Mouse (Mus musculus): ENCODE results near the gene Cds1. TPM values are rescaled to one million over a fixed set of nuclear protein-coding genes. Genes with fewer than 3 reads are reported as not detected.

The Cds1 gene
- total and polyA plus RNA-seq, 3 experiments = 3.2 to 20.9 (median 17.3) TPM

DNA sequence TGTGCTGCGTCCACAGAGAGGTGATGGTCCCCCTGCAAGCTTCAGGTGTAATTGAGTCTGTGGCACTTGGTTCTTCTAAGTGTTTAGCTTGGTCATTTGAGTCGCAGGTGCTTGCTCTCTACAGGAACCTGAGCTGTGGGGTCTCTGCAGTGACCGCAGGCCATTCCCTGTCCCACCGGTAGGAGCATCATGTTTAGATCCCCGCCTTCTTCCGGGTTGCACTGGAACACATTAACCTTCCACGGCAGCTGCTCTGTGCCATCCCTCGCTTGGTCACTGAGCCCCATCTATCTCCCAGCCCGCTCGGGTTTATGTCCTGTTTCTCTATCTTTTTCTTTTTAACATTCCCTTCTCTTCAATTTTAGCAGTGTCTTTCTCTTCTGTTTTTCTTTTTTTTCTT is 54.3 kb downstream of the Cds1 start:
- no peaks in the 10 kb centered on the region for H3K36me3 ChIP-seq (ENCODE audit: control insufficient read depth, insufficient read depth, low read length)
- H3K4me3 ChIP-seq = no peak overlapping the region
- no peaks in the 10 kb centered on the region for H3K79me2 ChIP-seq (replicated peaks; ENCODE audit: control insufficient read depth, insufficient read depth, low read length)
- TF ChIP-seq CTCF (IDR thresholded peaks at IDR 0.05) = no peak
- TF ChIP-seq EP300 (IDR thresholded peaks at IDR 0.05; ENCODE audit: insufficient read depth, low read depth, low read length) = no peak
- no peak for TF ChIP-seq POLR2A (IDR thresholded peaks at IDR 0.05; ENCODE audit: insufficient read depth, low read depth, low read length)
- H3K27ac ChIP-seq = no peak overlapping the region
- H3K9ac ChIP-seq (ENCODE audit: low read depth, low read length) = no peak overlapping the region
- intact Hi-C loops (cut with DNase I) = no loop called here
- H3K4me1 ChIP-seq (ENCODE audit: control insufficient read depth, insufficient read depth, low read length) = no peaks in the 10 kb centered on the region
- H3K27me3 ChIP-seq (ENCODE audit: control insufficient read depth, insufficient read depth, low read length) = no peaks in the 10 kb centered on the region
- WGBS = 62% methylated on average over 10 of the region's 10 CpGs
- no peak for DNase-seq

DNA sequence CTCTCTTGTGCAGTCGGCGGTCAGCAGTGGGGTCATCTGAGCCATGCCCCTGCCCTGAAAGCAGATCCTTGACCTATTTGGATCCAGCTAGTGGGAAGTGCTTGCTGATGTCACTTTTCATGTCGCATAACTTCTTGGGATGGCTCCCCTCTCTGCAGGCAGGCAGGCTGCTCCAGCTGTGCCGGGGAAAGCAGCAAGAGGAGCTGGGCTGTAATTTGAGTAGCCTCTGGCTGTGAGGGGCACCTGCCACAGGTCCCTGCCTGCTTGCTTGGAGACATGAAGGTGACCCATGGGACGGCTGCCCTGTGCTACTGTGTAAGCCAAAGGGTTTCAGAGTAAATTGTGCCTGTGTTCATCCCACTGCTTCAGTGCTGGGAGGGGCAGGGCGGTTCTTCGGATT is 54.9 kb downstream of the Cds1 start:
- Histone ChIP-seq H3K27me3 (ENCODE audit: control insufficient read depth, insufficient read depth, low read length) (no peaks in the 10 kb centered on the region), H3K9ac (ENCODE audit: low read depth, low read length) (no peak overlapping the region), H3K4me1 (ENCODE audit: control insufficient read depth, insufficient read depth, low read length) (no peaks in the 10 kb centered on the region), H3K27ac (no peak overlapping the region), H3K36me3 (ENCODE audit: control insufficient read depth, insufficient read depth, low read length) (no peaks in the 10 kb centered on the region), H3K79me2 (replicated peaks; ENCODE audit: control insufficient read depth, insufficient read depth, low read length) (no peaks in the 10 kb centered on the region), H3K4me3 (no peak overlapping the region)
- intact Hi-C loops (cut with DNase I) = no loop called here
- WGBS = 45% methylated on average over 7 of the region's 7 CpGs
- DNase-seq = peak in 1 of 2 experiments; percentile 12
- TF ChIP-seq EP300 (IDR thresholded peaks at IDR 0.05; ENCODE audit: insufficient read depth, low read depth, low read length) = no peak
- no peak for TF ChIP-seq CTCF (IDR thresholded peaks at IDR 0.05)
- TF ChIP-seq POLR2A (IDR thresholded peaks at IDR 0.05; ENCODE audit: insufficient read depth, low read depth, low read length) = no peak

DNA sequence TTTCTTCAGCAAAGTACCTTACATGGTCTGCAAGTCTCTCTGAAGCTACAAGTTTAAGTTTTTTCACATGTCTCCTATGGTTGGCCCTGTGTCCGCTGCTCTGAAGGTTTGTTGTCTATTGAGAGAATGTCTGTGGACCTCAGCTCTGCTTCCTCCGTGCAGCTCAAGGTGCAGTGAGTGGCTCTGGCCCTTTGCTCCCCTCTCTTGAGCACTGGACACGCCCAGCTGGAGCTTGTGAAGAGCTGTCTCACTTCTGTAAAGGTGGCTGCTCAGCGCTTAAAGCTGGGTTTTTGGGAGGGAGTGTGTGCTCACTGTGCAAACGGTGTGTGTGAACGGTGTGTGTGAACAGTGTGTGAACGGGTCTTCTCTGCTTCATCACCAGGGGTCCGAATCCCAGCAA is 56.1 kb downstream of the Cds1 start:
- TF ChIP-seq EP300 (IDR thresholded peaks at IDR 0.05; ENCODE audit: insufficient read depth, low read depth, low read length) (no peak), POLR2A (IDR thresholded peaks at IDR 0.05; ENCODE audit: insufficient read depth, low read depth, low read length) (no peak), CTCF (IDR thresholded peaks at IDR 0.05) (no peak)
- DNase-seq = no peak
- H3K9ac ChIP-seq (ENCODE audit: low read depth, low read length) = no peak overlapping the region
- WGBS = 79% methylated on average over 8 of the region's 8 CpGs
- H3K27ac ChIP-seq = no peak overlapping the region
- intact Hi-C loops (cut with DNase I) = no loop called here
- H3K4me3 ChIP-seq = no peak overlapping the region
- no peaks in the 10 kb centered on the region for H3K27me3 ChIP-seq (ENCODE audit: control insufficient read depth, insufficient read depth, low read length)
- no peaks in the 10 kb centered on the region for H3K79me2 ChIP-seq (replicated peaks; ENCODE audit: control insufficient read depth, insufficient read depth, low read length)
- H3K4me1 ChIP-seq (ENCODE audit: control insufficient read depth, insufficient read depth, low read length) = no peaks in the 10 kb centered on the region
- no peaks in the 10 kb centered on the region for H3K36me3 ChIP-seq (ENCODE audit: control insufficient read depth, insufficient read depth, low read length)

DNA sequence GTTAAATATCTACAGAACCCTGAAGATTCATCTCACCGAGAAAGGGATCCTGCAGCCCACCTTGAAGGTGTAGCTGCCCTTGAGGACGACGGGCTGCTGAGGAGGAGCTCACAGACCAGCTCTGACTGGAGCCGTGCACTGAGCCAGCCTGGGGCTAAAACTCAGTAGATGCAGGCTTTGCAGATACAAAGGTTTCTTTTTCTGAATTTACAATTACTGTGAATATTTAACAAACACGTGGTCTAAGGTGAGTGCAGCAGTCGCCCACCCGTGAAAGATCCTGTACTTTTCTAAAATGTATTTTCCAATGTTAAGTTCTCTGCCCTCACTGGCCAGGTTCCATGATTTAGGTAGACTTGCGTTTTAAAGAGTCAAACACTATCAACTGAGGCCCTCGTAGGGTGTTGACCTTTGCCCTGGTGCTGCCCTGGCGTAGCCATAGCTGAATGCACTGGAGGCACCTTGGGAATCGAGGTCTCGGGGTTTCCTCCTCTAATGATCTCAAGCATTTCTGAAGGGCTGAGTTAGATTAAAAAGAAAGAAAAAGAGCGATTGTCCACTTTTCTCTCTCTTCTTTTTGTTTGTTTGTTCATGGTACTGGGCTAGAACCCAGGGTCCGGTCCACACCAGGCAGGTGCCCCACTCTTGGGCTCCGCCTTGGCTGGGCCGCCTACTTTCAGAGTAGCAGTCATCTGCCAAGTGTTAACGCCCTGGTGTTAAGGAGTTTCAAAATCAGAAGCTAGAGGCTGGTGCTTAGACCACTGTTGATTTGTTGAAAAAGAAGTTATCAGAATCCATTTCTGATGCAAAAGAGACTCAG is 56.8 kb downstream of the Cds1 start:
- no peaks in the 10 kb centered on the region for H3K27me3 ChIP-seq (ENCODE audit: control insufficient read depth, insufficient read depth, low read length)
- no peak for TF ChIP-seq POLR2A (IDR thresholded peaks at IDR 0.05; ENCODE audit: insufficient read depth, low read depth, low read length)
- TF ChIP-seq CTCF (IDR thresholded peaks at IDR 0.05) = no peak
- TF ChIP-seq EP300 (IDR thresholded peaks at IDR 0.05; ENCODE audit: insufficient read depth, low read depth, low read length) = no peak
- H3K36me3 ChIP-seq (ENCODE audit: control insufficient read depth, insufficient read depth, low read length) = no peaks in the 10 kb centered on the region
- no peak overlapping the region for H3K9ac ChIP-seq (ENCODE audit: low read depth, low read length)
- 80% methylated on average over 17 of the region's 17 CpGs for WGBS
- no peaks in the 10 kb centered on the region for H3K79me2 ChIP-seq (replicated peaks; ENCODE audit: control insufficient read depth, insufficient read depth, low read length)
- intact Hi-C loops (cut with DNase I) = no loop called here
- DNase-seq = no peak
- H3K4me3 ChIP-seq = no peak overlapping the region
- H3K27ac ChIP-seq = no peak overlapping the region
- peaks cover 1% of the 10 kb centered on the region; the same call in 1 of the 2 replicates for H3K4me1 ChIP-seq (ENCODE audit: control insufficient read depth, insufficient read depth, low read length)

DNA sequence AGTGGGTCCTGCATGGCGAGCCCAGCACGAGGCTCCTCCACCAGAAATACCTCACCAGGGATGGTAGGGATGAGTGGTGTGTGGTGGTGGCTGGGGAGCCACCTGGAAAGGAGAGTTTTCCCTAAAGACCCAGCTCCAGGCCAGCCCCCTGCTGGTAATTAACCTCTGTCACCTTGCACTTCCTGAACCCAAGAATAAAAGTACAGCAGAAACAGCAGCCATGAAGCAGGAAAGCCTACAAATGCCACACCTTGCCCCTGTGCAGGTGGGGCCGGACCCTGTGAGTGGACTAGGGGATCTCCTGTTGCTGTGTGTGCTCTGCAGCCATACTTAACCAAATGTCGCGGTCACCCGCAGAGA is 57.4 kb downstream of the Cds1 start:
- H3K4me3 ChIP-seq = no peak overlapping the region
- peaks cover 2% of the 10 kb centered on the region; the same call in 1 of the 2 replicates for H3K27me3 ChIP-seq (ENCODE audit: control insufficient read depth, insufficient read depth, low read length)
- H3K79me2 ChIP-seq (replicated peaks; ENCODE audit: control insufficient read depth, insufficient read depth, low read length) = no peaks in the 10 kb centered on the region
- no peak for DNase-seq
- H3K4me1 ChIP-seq (ENCODE audit: control insufficient read depth, insufficient read depth, low read length) = peaks cover 2% of the 10 kb centered on the region; the same call in 1 of the 2 replicates
- H3K27ac ChIP-seq = no peak overlapping the region
- 63% methylated on average over 6 of the region's 6 CpGs for WGBS
- H3K36me3 ChIP-seq (ENCODE audit: control insufficient read depth, insufficient read depth, low read length) = no peaks in the 10 kb centered on the region
- intact Hi-C loops (cut with DNase I) = no loop called here
- H3K9ac ChIP-seq (ENCODE audit: low read depth, low read length) = no peak overlapping the region
- TF ChIP-seq EP300 (IDR thresholded peaks at IDR 0.05; ENCODE audit: insufficient read depth, low read depth, low read length) = no peak
- TF ChIP-seq POLR2A (IDR thresholded peaks at IDR 0.05; ENCODE audit: insufficient read depth, low read depth, low read length) = no peak
- no peak for TF ChIP-seq CTCF (IDR thresholded peaks at IDR 0.05)

Data from heart, adult 2 months (tissue).